Mouse (Mus musculus): ENCODE measurements around the gene Tex101. TPM values are rescaled to one million over a fixed set of nuclear protein-coding genes. Genes with fewer than 3 reads are reported as not detected.
A peak's percentile ranks its signal among the peaks of the same experiment; 100 is the strongest.

The Tex101 gene
- polyA plus RNA-seq, 1 experiment from 2014 or later: not detected

GRCm38 (mm10) chr7:24659737-24660357 lies 16.6 kb downstream of the Tex101 start:
- Histone ChIP-seq H3K4me1 (replicated peaks; ENCODE audit: insufficient read depth, low read length) (no peaks in the 10 kb centered on the region), H3K9me3 (replicated peaks; ENCODE audit: low read length) (no peaks in the 10 kb centered on the region), H3K4me2 (ENCODE audit: low read length) (no peak overlapping the region), H3K4me3 (replicated peaks; ENCODE audit: low read depth, low read length) (no peak overlapping the region), H3K36me3 (ENCODE audit: insufficient read depth, low read length) (no peaks in the 10 kb centered on the region), H3K27me3 (ENCODE audit: insufficient read depth, low read length) (no peaks in the 10 kb centered on the region), H3K27ac (no peak overlapping the region), H3K9ac (ENCODE audit: low read depth, low read length) (no peak overlapping the region)
- no peak for DNase-seq (ENCODE audit: low spot score)
- no peak for ATAC-seq (replicated peaks; ENCODE audit: low FRiP score, low read depth)
- TF ChIP-seq CTCF (IDR thresholded peaks at IDR 0.05; ENCODE audit: low read depth): no peak
- 33% methylated on average over 12 of the region's 12 CpGs for WGBS

- Histone ChIP-seq H3K4me1 (replicated peaks; ENCODE audit: insufficient read depth, low read length) (no peaks in the 10 kb centered on the region), H3K27me3 (ENCODE audit: insufficient read depth, low read length) (no peaks in the 10 kb centered on the region), H3K4me3 (replicated peaks; ENCODE audit: low read depth, low read length) (no peak overlapping the region), H3K9ac (ENCODE audit: low read depth, low read length) (no peak overlapping the region), H3K9me3 (replicated peaks; ENCODE audit: low read length) (no peaks in the 10 kb centered on the region), H3K36me3 (ENCODE audit: insufficient read depth, low read length) (no peaks in the 10 kb centered on the region), H3K27ac (no peak overlapping the region), H3K4me2 (ENCODE audit: low read length) (no peak overlapping the region)
- WGBS: 22% methylated on average over 7 of the region's 7 CpGs
- peak; percentile 57 for DNase-seq (ENCODE audit: low spot score)
- ATAC-seq (replicated peaks; ENCODE audit: low FRiP score, low read depth): 0 out of 2 replicates have a peak, but pooled peaks have one; percentile 13
- TF ChIP-seq CTCF (IDR thresholded peaks at IDR 0.05; ENCODE audit: low read depth): peak; percentile 87
These were observed 22.8 kb downstream of the Tex101 start for GRCm38 (mm10) chr7:24653681-24654080.

- H3K9me3 ChIP-seq (replicated peaks; ENCODE audit: low read length): no peaks in the 10 kb centered on the region
- H3K36me3 ChIP-seq (ENCODE audit: insufficient read depth, low read length): no peaks in the 10 kb centered on the region
- H3K4me2 ChIP-seq (ENCODE audit: low read length): no peak overlapping the region
- H3K9ac ChIP-seq (ENCODE audit: low read depth, low read length): no peak overlapping the region
- 75% methylated on average over 7 of the region's 7 CpGs for WGBS
- H3K27me3 ChIP-seq (ENCODE audit: insufficient read depth, low read length): no peaks in the 10 kb centered on the region
- TF ChIP-seq CTCF (IDR thresholded peaks at IDR 0.05; ENCODE audit: low read depth): no peak
- no peak for ATAC-seq (replicated peaks; ENCODE audit: low FRiP score, low read depth)
- H3K4me3 ChIP-seq (replicated peaks; ENCODE audit: low read depth, low read length): no peak overlapping the region
- H3K27ac ChIP-seq: no peak overlapping the region
- DNase-seq (ENCODE audit: low spot score): no peak
- H3K4me1 ChIP-seq (replicated peaks; ENCODE audit: insufficient read depth, low read length): no peaks in the 10 kb centered on the region
These were observed 30.0 kb downstream of the Tex101 start for GRCm38 (mm10) chr7:24646486-24646885.

GRCm38 (mm10) chr7:24644996-24645395 lies 31.5 kb downstream of the Tex101 start:
- Histone ChIP-seq H3K27me3 (ENCODE audit: insufficient read depth, low read length) (no peaks in the 10 kb centered on the region; the same call in 1 of the 2 replicates), H3K4me1 (replicated peaks; ENCODE audit: insufficient read depth, low read length) (no peaks in the 10 kb centered on the region), H3K4me3 (replicated peaks; ENCODE audit: low read depth, low read length) (no peak overlapping the region), H3K9me3 (replicated peaks; ENCODE audit: low read length) (no peaks in the 10 kb centered on the region), H3K36me3 (ENCODE audit: insufficient read depth, low read length) (no peaks in the 10 kb centered on the region), H3K9ac (ENCODE audit: low read depth, low read length) (no peak overlapping the region), H3K27ac (no peak overlapping the region), H3K4me2 (ENCODE audit: low read length) (no peak overlapping the region)
- 73% methylated on average over 7 of the region's 7 CpGs for WGBS
- DNase-seq (ENCODE audit: low spot score) (no peak), ATAC-seq (replicated peaks; ENCODE audit: low FRiP score, low read depth) (no peak)
- TF ChIP-seq CTCF (IDR thresholded peaks at IDR 0.05; ENCODE audit: low read depth): no peak

GRCm38 (mm10) chr7:24644492-24644891 lies 32.0 kb downstream of the Tex101 start:
- H3K27ac ChIP-seq: no peak overlapping the region
- H3K36me3 ChIP-seq (ENCODE audit: insufficient read depth, low read length): no peaks in the 10 kb centered on the region
- H3K4me1 ChIP-seq (replicated peaks; ENCODE audit: insufficient read depth, low read length): no peaks in the 10 kb centered on the region
- H3K4me2 ChIP-seq (ENCODE audit: low read length): no peak overlapping the region
- no peak for TF ChIP-seq CTCF (IDR thresholded peaks at IDR 0.05; ENCODE audit: low read depth)
- ATAC-seq (replicated peaks; ENCODE audit: low FRiP score, low read depth): no peak
- H3K9me3 ChIP-seq (replicated peaks; ENCODE audit: low read length): no peaks in the 10 kb centered on the region
- no peak for DNase-seq (ENCODE audit: low spot score)
- H3K4me3 ChIP-seq (replicated peaks; ENCODE audit: low read depth, low read length): no peak overlapping the region
- WGBS: 69% methylated on average over 6 of the region's 6 CpGs
- no peaks in the 10 kb centered on the region; the same call in 1 of the 2 replicates for H3K27me3 ChIP-seq (ENCODE audit: insufficient read depth, low read length)
- H3K9ac ChIP-seq (ENCODE audit: low read depth, low read length): no peak overlapping the region

GRCm38 (mm10) chr7:24642491-24642890 lies 34.0 kb downstream of the Tex101 start:
- H3K4me1 ChIP-seq (replicated peaks; ENCODE audit: insufficient read depth, low read length): no peaks in the 10 kb centered on the region
- WGBS: 12% methylated on average over 9 of the region's 9 CpGs
- H3K36me3 ChIP-seq (ENCODE audit: insufficient read depth, low read length): no peaks in the 10 kb centered on the region
- no peak overlapping the region for H3K4me3 ChIP-seq (replicated peaks; ENCODE audit: low read depth, low read length)
- no peaks in the 10 kb centered on the region for H3K9me3 ChIP-seq (replicated peaks; ENCODE audit: low read length)
- H3K27ac ChIP-seq: no peak overlapping the region
- peak; percentile 82 for TF ChIP-seq CTCF (IDR thresholded peaks at IDR 0.05; ENCODE audit: low read depth)
- no peak overlapping the region for H3K4me2 ChIP-seq (ENCODE audit: low read length)
- DNase-seq (ENCODE audit: low spot score) (peak; percentile 58), ATAC-seq (replicated peaks; ENCODE audit: low FRiP score, low read depth) (no peak)
- H3K27me3 ChIP-seq (ENCODE audit: insufficient read depth, low read length): peaks cover 10% of the 10 kb centered on the region
- H3K9ac ChIP-seq (ENCODE audit: low read depth, low read length): no peak overlapping the region

GRCm38 (mm10) chr7:24640450-24640849 lies 36.0 kb downstream of the Tex101 start:
- no peak for TF ChIP-seq CTCF (IDR thresholded peaks at IDR 0.05; ENCODE audit: low read depth)
- Histone ChIP-seq H3K4me2 (ENCODE audit: low read length) (no peak overlapping the region), H3K9me3 (replicated peaks; ENCODE audit: low read length) (no peaks in the 10 kb centered on the region), H3K9ac (ENCODE audit: low read depth, low read length) (no peak overlapping the region), H3K4me3 (replicated peaks; ENCODE audit: low read depth, low read length) (no peak overlapping the region), H3K4me1 (replicated peaks; ENCODE audit: insufficient read depth, low read length) (no peaks in the 10 kb centered on the region; the same call in 1 of the 2 replicates), H3K36me3 (ENCODE audit: insufficient read depth, low read length) (no peaks in the 10 kb centered on the region), H3K27ac (no peak overlapping the region), H3K27me3 (ENCODE audit: insufficient read depth, low read length) (peaks cover 17% of the 10 kb centered on the region)
- 55% methylated on average over 13 of the region's 13 CpGs for WGBS
- no peak for ATAC-seq (replicated peaks; ENCODE audit: low FRiP score, low read depth)
- no peak for DNase-seq (ENCODE audit: low spot score)

Data from kidney, postnatal 0 days (tissue).